Mouse (Mus musculus) bone marrow, adult 2 months (tissue): ENCODE data around the gene Fbxo36.

ENCODE experiments used
- CTCF ChIP-seq: fragments of 200-500 bp; IDR thresholded peaks from 2 replicates; pipeline ENCODE4 v1.5.1; 2011; ENCODE audit warnings: low read length, control low read depth; ENCODE audit not compliant: control insufficient read depth, insufficient read depth
- POLR2A ChIP-seq: fragments of 200-500 bp; IDR thresholded peaks from 2 replicates; pipeline ENCODE4 v1.6.1; 2011; ENCODE audit warnings: low read depth, mild to moderate bottlenecking, control low read depth, low read length, borderline replicate concordance; ENCODE audit not compliant: control insufficient read depth

DNA sequence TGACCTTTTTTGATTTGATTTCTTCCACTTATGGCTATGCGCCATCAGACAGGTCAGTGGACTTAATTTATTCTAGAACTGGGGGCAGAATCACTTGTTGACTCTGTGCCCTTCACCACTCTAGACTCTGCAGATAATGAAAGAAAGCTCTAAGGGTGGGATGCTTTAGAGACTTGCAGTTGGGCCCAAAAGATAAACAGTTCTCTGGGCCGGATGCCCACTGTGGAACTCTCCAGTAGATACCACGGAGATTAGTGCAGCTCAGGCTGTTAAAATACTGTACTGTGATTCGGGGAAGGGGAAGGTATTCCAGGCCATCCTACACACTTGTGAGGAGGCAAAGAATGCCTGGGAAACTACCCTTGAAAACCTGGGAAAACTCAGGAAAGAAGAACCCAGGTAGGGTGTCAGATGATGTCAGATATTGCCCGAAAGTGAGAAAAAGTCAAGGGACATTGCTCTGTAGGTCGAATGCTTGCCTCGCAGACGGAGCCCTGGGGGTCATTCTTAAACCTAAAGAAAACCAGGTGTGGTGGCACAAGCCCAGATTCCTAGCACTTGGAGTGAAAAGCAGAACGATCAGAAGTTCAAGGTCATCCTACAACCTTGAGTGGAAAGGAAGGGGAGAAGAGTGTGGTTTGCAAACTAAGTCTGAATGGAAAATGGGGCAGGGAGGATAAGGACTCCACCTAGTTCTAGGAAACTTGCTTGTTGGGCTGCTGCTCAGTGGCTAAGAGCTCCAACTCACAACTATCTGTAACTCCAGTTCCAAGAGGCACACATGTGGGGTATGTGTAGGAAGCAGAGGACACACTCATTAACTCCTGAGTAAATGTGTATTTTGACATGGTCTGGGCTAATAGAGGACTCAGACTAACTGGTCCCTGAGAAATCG, 21.0 kb downstream of the Fbxo36 start:
- TF ChIP-seq CTCF (no peak), POLR2A (no peak)
